Mouse (Mus musculus) right cerebral cortex, adult 2 months (tissue): ENCODE data around the gene Pfn4.
"Not testable (repeated sequence)": the region's sequence is repeated elsewhere in the genome, so short reads cannot be mapped to it uniquely, and the experiment has no call there.

ENCODE experiments used
- DNase-seq, 2 experiments: peaks; one replicate each; pipeline ENCODE4 v3.0.0; 2021 to 2022; ENCODE audit warnings: low spot score in 2 of 2

The Pfn4 gene

GRCm38 (mm10) chr12:4784466-4784865 is 15.6 kb downstream of the Pfn4 start:
- DNase-seq, result no peak

DNA sequence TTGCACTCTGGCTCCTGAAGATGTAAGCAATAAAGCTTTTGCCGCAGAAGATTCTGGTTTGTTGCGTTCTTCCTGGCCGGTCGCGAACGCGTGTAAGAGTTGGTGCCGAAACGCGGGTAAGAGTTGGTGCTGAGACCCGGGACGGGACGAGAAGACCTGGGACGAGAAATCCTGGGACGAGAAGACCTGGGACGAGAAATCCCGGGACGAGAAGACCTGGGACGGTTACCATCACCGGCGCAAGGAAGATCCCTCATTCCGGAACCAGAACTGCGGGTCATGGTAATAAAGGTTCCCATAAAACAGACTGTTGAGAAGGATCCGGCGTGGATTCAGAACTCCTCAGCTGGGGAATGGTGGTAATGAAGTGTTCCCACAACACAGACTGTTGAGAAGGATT is 19.3 kb downstream of the Pfn4 start:
- DNase-seq, result not testable (repeated sequence)

- peak; percentile 17 to 35 for DNase-seq
Measured at GRCm38 (mm10) chr12:4793718-4794117, 24.9 kb downstream of the Pfn4 start.

- not testable (repeated sequence) for DNase-seq
Measured at GRCm38 (mm10) chr12:4797471-4797870, 28.6 kb downstream of the Pfn4 start.

DNA sequence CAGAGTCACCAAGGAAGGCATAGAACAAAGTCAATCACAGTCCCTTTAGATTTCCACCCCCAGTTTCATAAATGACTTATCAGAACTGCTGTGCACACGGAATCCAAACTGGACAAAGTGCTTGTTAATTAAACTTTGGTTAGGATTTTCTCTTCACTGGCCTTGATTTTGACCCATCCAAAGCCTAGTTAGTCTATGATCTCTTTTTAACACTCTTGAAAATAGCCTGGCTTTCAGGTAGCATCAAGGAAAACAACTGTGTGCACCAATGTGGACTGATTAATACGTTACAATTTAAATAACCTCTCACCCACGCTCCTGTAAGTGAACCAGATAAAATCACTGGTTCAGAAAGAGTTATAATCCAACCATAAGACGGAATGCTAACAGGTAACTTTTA is 42.2 kb downstream of the Pfn4 start:
- DNase-seq, result no peak

- DNase-seq, result no peak
Measured at GRCm38 (mm10) chr12:4811705-4812104, 42.9 kb downstream of the Pfn4 start.

- DNase-seq, result no peak
Measured at GRCm38 (mm10) chr12:4813636-4814035, 44.8 kb downstream of the Pfn4 start.

DNA sequence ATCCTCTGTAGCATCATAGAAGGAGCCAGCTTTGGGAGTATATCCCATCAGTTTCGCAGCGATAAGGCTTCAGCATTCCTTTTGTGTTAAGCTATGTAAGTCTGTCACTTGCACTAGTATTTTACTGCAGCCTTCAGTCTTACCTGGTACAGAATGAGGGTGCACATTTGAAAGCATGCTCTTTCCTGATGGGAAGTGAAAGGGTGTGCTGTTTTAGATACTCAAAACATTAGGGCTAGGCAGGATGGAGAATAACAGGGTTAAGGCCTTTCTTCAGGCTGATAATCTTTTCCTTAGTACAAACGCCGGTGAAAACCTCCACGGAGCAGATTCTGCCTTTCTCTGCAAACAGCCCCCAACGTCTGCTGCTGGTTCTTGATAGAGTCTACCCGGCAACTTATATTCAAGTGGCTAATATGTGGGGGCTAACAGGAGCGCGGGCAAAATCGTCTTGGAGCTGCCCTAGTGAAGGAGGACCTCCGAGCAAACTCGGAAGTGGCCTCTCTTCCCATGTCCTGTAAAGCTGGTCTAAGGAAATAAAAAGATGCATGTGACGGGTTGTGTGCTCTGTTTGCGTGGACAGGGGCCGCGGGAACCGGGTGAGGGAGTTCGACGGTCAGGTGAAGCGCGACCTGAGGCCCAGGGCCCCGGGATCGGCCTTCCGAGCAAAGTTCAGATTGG is 48.0 kb downstream of the Pfn4 start:
- DNase-seq, result no peak

DNA sequence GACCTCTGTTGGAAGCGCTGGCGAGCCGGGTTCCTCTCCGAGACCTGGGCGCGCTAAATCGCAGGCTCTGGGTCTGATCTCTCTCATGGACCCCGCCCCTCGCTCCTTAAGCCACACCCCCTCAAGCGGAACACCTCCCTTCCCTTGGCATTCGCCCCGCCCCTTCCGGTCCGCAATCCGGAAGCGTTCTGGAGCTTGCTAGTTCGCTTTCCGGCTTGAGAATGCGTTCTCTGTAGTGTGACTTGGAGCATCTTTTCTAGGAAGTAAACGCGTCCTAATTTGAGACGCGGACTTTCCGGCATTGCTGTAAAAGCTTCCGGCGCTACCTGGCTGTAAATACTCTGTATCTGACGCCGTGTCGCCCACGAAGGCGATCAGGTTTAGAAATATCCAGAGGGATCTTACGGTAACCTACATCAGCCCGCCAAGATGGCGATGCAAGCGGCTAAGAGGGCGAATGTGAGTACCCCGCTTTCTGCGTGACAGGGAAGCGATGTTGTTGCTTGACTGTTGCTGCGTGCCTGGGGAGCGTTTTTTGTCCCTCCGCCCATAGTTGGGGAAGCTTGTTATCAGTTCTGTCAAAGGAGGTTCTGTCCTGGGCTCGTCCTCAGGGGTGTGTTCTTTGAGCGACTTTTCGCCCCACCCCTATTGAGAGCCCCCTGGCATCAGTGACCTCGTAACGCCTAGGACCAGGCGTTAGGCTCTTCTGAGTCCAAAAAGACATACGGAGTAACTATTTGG is 48.7 kb downstream of the Pfn4 start, which contains the start of gene Sf3b6:
Gene Sf3b6 (plus strand): TSS at position 184 of the 741 bp plus-strand sequence.
- peak; percentile 97 for DNase-seq

- no peak for DNase-seq
Measured at GRCm38 (mm10) chr12:4827256-4827655, 58.4 kb downstream of the Pfn4 start.
